Mouse (Mus musculus) liver, postnatal 0 days (tissue): Measurements from ENCODE around the gene Nudcd3. TPM values are rescaled to one million over a fixed set of nuclear protein-coding genes. Genes with fewer than 3 reads are reported as not detected.

ENCODE experiments used
- ATAC-seq: fragments of 200-750 bp; cut with Nextera tagmentation; 2 replicates; pipeline ENCODE4 v1.8.0; 2017; ENCODE audit warnings: mild to moderate bottlenecking, moderate library complexity
- DNase-seq: peaks from one replicate; pipeline ENCODE4 v3.0.0-alpha.2; 2016
- H3K27ac ChIP-seq: fragments of 300-500 bp; sonication (generic); 2 replicates; pipeline ENCODE4 v1.5.1; 2014; ENCODE audit warnings: antibody characterized with exemption, moderate library complexity, mild to moderate bottlenecking, low read depth
- H3K27me3 ChIP-seq: fragments of 300-500 bp; sonication (generic); 2 replicates; pipeline ENCODE4 v1.6.1; 2014; ENCODE audit warnings: low read length, control low read depth, mixed read lengths; ENCODE audit not compliant: insufficient read depth
- H3K36me3 ChIP-seq: fragments of 300-500 bp; sonication (generic); replicated peaks from 2 replicates; pipeline ENCODE4 v1.6.1; 2014; ENCODE audit warnings: mild to moderate bottlenecking, control low read depth, low read length, moderate library complexity, mixed read lengths; ENCODE audit not compliant: insufficient read depth
- H3K4me1 ChIP-seq: fragments of 300-500 bp; sonication (generic); 2 replicates; pipeline ENCODE4 v1.6.1; 2014; ENCODE audit warnings: antibody characterized with exemption, mild to moderate bottlenecking, control low read depth; ENCODE audit not compliant: insufficient read depth
- H3K4me2 ChIP-seq: fragments of 300-500 bp; sonication (generic); 2 replicates; pipeline ENCODE4 v1.6.1; 2014; ENCODE audit warnings: low read depth, mild to moderate bottlenecking, low read length, moderate library complexity, mixed read lengths
- H3K4me3 ChIP-seq: fragments of 300-500 bp; sonication (generic); 2 replicates; pipeline ENCODE4 v1.5.1; 2014; ENCODE audit warnings: low read depth, low read length
- H3K9ac ChIP-seq: fragments of 300-500 bp; sonication (generic); replicated peaks from 2 replicates; pipeline ENCODE4 v1.6.1; 2014; ENCODE audit warnings: mild to moderate bottlenecking, moderate library complexity
- H3K9me3 ChIP-seq: fragments of 300-500 bp; sonication (generic); 2 replicates; pipeline ENCODE4 v1.6.1; 2016; ENCODE audit warnings: mild to moderate bottlenecking, control low read depth, low read length, mixed read lengths
- CTCF ChIP-seq: sonication (generic); IDR thresholded peaks from 2 replicates; pipeline ENCODE4 v1.5.1; 2016; ENCODE audit warnings: antibody characterized with exemption, low read depth
- EP300 ChIP-seq: IDR thresholded peaks from 2 replicates; pipeline ENCODE4 v1.6.1; 2016; ENCODE audit warnings: antibody characterized with exemption, low read depth, mild to moderate bottlenecking
- WGBS: fragments of 180-500 bp; shearing (Covaris S2); extraction: QIAGEN DNeasy Blood & Tissue Kit; methylation state at CpG from one replicate; pipeline ENCODE4 v1.1.7; 2014; ENCODE audit not compliant: insufficient replicate concordance; 5-methylcytosine and 5-hydroxymethylcytosine counted together
- polyA plus RNA-seq: library from polyadenylated mRNA; unstranded; fragments of >200 nt; fragmentation: Nextera tagmentation; extraction: Ambion mirVana; gene quantifications from 2 replicates; pipeline ENCODE4 v1.2.1, GENCODE M21; 2015

The Nudcd3 gene
- polyA plus RNA-seq, 1 experiment from 2014 or later = 9.2 TPM

- H3K4me3 ChIP-seq = no peak overlapping the region
- no peaks in the 10 kb centered on the region for H3K9me3 ChIP-seq
- H3K4me2 ChIP-seq = no peak overlapping the region
- H3K36me3 ChIP-seq = peaks cover 5% of the 10 kb centered on the region
- TF ChIP-seq CTCF (no peak), EP300 (no peak)
- DNase-seq (no peak), ATAC-seq (no peak)
- H3K27me3 ChIP-seq = no peaks in the 10 kb centered on the region
- H3K27ac ChIP-seq = no peak overlapping the region
- H3K4me1 ChIP-seq = peaks cover 14% of the 10 kb centered on the region
- no peak overlapping the region for H3K9ac ChIP-seq
- 53% methylated on average over 3 of the region's 3 CpGs for WGBS
Measured at GRCm38 (mm10) chr11:6154211-6154701, 46.0 kb downstream of the Nudcd3 start.

- no peak for ATAC-seq
- no peak overlapping the region for H3K4me2 ChIP-seq
- 65% methylated on average over 4 of the region's 4 CpGs for WGBS
- H3K9ac ChIP-seq = no peak overlapping the region
- H3K36me3 ChIP-seq = peaks cover 12% of the 10 kb centered on the region
- H3K4me3 ChIP-seq = no peak overlapping the region
- H3K27me3 ChIP-seq = no peaks in the 10 kb centered on the region
- TF ChIP-seq EP300 (no peak), CTCF (no peak)
- H3K27ac ChIP-seq = no peak overlapping the region
- no peak for DNase-seq
- no peaks in the 10 kb centered on the region for H3K9me3 ChIP-seq
- peaks cover 12% of the 10 kb centered on the region; the same call in 1 of the 2 replicates for H3K4me1 ChIP-seq
Measured at GRCm38 (mm10) chr11:6152864-6153263, 47.4 kb downstream of the Nudcd3 start.

GRCm38 (mm10) chr11:6138233-6138950 is 61.8 kb downstream of the Nudcd3 start:
- peaks cover 4% of the 10 kb centered on the region; the same call in 1 of the 2 replicates for H3K36me3 ChIP-seq
- TF ChIP-seq EP300 (no peak), CTCF (no peak)
- DNase-seq (no peak), ATAC-seq (no peak)
- H3K9me3 ChIP-seq = no peaks in the 10 kb centered on the region
- H3K27me3 ChIP-seq = no peaks in the 10 kb centered on the region
- no peak overlapping the region for H3K4me2 ChIP-seq
- no peaks in the 10 kb centered on the region for H3K4me1 ChIP-seq
- WGBS = 74% methylated on average over 6 of the region's 7 CpGs
- H3K9ac ChIP-seq = no peak overlapping the region
- no peak overlapping the region for H3K27ac ChIP-seq
- H3K4me3 ChIP-seq = no peak overlapping the region

- Histone ChIP-seq H3K9me3 (no peaks in the 10 kb centered on the region), H3K9ac (no peak overlapping the region), H3K4me2 (no peak overlapping the region), H3K27me3 (no peaks in the 10 kb centered on the region), H3K36me3 (no peaks in the 10 kb centered on the region), H3K4me3 (no peak overlapping the region), H3K4me1 (no peaks in the 10 kb centered on the region), H3K27ac (no peak overlapping the region)
- WGBS = 88% methylated on average over 4 of the region's 4 CpGs
- no peak for DNase-seq
- ATAC-seq = no peak
- TF ChIP-seq EP300 (no peak), CTCF (no peak)
Measured at GRCm38 (mm10) chr11:6132886-6133285, 67.3 kb downstream of the Nudcd3 start.

GRCm38 (mm10) chr11:6130578-6130977 is 69.6 kb downstream of the Nudcd3 start:
- H3K27ac ChIP-seq = no peak overlapping the region
- H3K9ac ChIP-seq = no peak overlapping the region
- ATAC-seq (no peak), DNase-seq (no peak)
- no peaks in the 10 kb centered on the region for H3K4me1 ChIP-seq
- no peaks in the 10 kb centered on the region for H3K9me3 ChIP-seq
- H3K4me2 ChIP-seq = no peak overlapping the region
- WGBS = 86% methylated on average over 1 of the region's 1 CpGs
- no peak for TF ChIP-seq EP300
- no peaks in the 10 kb centered on the region for H3K36me3 ChIP-seq
- no peaks in the 10 kb centered on the region for H3K27me3 ChIP-seq
- no peak overlapping the region for H3K4me3 ChIP-seq

- no peak overlapping the region for H3K4me2 ChIP-seq
- DNase-seq = no peak
- no peak for ATAC-seq
- H3K4me1 ChIP-seq = no peaks in the 10 kb centered on the region
- TF ChIP-seq EP300 = no peak
- no peak for TF ChIP-seq CTCF
- no peak overlapping the region for H3K4me3 ChIP-seq
- H3K27me3 ChIP-seq = no peaks in the 10 kb centered on the region
- H3K36me3 ChIP-seq = peaks cover 16% of the 10 kb centered on the region
- H3K9ac ChIP-seq = no peak overlapping the region
- H3K27ac ChIP-seq = no peak overlapping the region
- H3K9me3 ChIP-seq = no peaks in the 10 kb centered on the region
- WGBS = 95% methylated on average over 1 of the region's 1 CpGs
Measured at GRCm38 (mm10) chr11:6123605-6124120, 76.6 kb downstream of the Nudcd3 start.
